Mouse (Mus musculus): ENCODE data around the gene Tmem120b. TPM values are rescaled to one million over a fixed set of nuclear protein-coding genes. Genes with fewer than 3 reads are reported as not detected.
"Not testable (repeated sequence)": the region's sequence is repeated elsewhere in the genome, so short reads cannot be mapped to it uniquely, and the experiment has no call there.

Gene Tmem120b
- total RNA-seq, 2 experiments from 2014 or later: 11.1 to 11.7 TPM

- intact Hi-C loops (cut with DNase I): loop anchor here (2.0 kb wide), 1 partner anchor 124 kb away; no protein-coding TSS in a partner anchor
- peak; percentile 50 to 64 for DNase-seq
Measured at GRCm38 (mm10) chr5:123049271-123049670, 18.9 kb upstream of the Tmem120b start.

GRCm38 (mm10) chr5:123050918-123051317 is 17.3 kb upstream of the Tmem120b start:
- DNase-seq: peak in 1 of 2 experiments; percentile 33
- intact Hi-C loops (cut with DNase I): no loop called here

- no peak for DNase-seq
- intact Hi-C loops (cut with DNase I): no loop called here
Measured at GRCm38 (mm10) chr5:123051736-123052135, 16.5 kb upstream of the Tmem120b start.

GRCm38 (mm10) chr5:123057366-123058250 is 10.6 kb upstream of the Tmem120b start:
- DNase-seq: peak; percentile 100
- intact Hi-C loops (cut with DNase I): loop anchor here (2.0 kb wide), 1 partner anchor 43 kb away; the partner anchor contains the start of gene Orai1

GRCm38 (mm10) chr5:123058251-123059102 is 9.7 kb upstream of the Tmem120b start:
- intact Hi-C loops (cut with DNase I): no loop called here
- DNase-seq: no peak

- intact Hi-C loops (cut with DNase I): no loop called here
- peak; percentile 68 to 72 for DNase-seq
Measured at GRCm38 (mm10) chr5:123059757-123060520, 8.3 kb upstream of the Tmem120b start.

- DNase-seq: peak; percentile 53 to 60
- intact Hi-C loops (cut with DNase I): no loop called here
Measured at GRCm38 (mm10) chr5:123060706-123061401, 7.4 kb upstream of the Tmem120b start.

- intact Hi-C loops (cut with DNase I); DNase-seq: not testable (repeated sequence)
Measured at GRCm38 (mm10) chr5:123061402-123061749, 6.8 kb upstream of the Tmem120b start.

GRCm38 (mm10) chr5:123063141-123063540 is 5.1 kb upstream of the Tmem120b start:
- DNase-seq: no peak
- intact Hi-C loops (cut with DNase I): no loop called here

GRCm38 (mm10) chr5:123064207-123064606 is 4.0 kb upstream of the Tmem120b start:
- intact Hi-C loops (cut with DNase I): loop anchor here (1.0 kb wide), 3 partner anchors 69 to 107 kb away; no protein-coding TSS in a partner anchor
- peak; percentile 77 to 85 for DNase-seq

- DNase-seq: peak; percentile 71 to 74
- intact Hi-C loops (cut with DNase I): no loop called here
Measured at GRCm38 (mm10) chr5:123067395-123067995, 720 bp upstream of the Tmem120b start.

- no peak for DNase-seq
- intact Hi-C loops (cut with DNase I): no loop called here
Measured at GRCm38 (mm10) chr5:123068714-123069113, 499 bp downstream of the Tmem120b start.

- DNase-seq: peak; percentile 94 to 95
- intact Hi-C loops (cut with DNase I): no loop called here
Measured at GRCm38 (mm10) chr5:123075576-123076418, 7.6 kb downstream of the Tmem120b start.

- intact Hi-C loops (cut with DNase I): no loop called here
- peak; percentile 39 to 41 for DNase-seq
Measured at GRCm38 (mm10) chr5:123076419-123077281, 8.4 kb downstream of the Tmem120b start.

- intact Hi-C loops (cut with DNase I): no loop called here
- DNase-seq: no peak
Measured at GRCm38 (mm10) chr5:123079568-123079967, 11.4 kb downstream of the Tmem120b start.

GRCm38 (mm10) chr5:123080041-123080440 is 11.8 kb downstream of the Tmem120b start:
- intact Hi-C loops (cut with DNase I): no loop called here
- no peak for DNase-seq

- intact Hi-C loops (cut with DNase I): no loop called here
- DNase-seq: no peak
Measured at GRCm38 (mm10) chr5:123080510-123080909, 12.3 kb downstream of the Tmem120b start.
